Mouse (Mus musculus) olfactory bulb, adult 2 months (tissue): ENCODE data around the gene Sgk1.

Experiments used
- CTCF ChIP-seq: fragments of 200-500 bp; IDR thresholded peaks from 2 replicates; pipeline ENCODE4 v1.5.1; 2012; ENCODE audit warnings: low read depth, mild to moderate bottlenecking, low read length, moderate library complexity; ENCODE audit not compliant: insufficient read depth
- POLR2A ChIP-seq: fragments of 200-500 bp; IDR thresholded peaks from 2 replicates; pipeline ENCODE4 v1.6.1; 2012; ENCODE audit warnings: mild to moderate bottlenecking, low read depth, low read length, moderate library complexity; ENCODE audit not compliant: insufficient read depth

- TF ChIP-seq CTCF (no peak), POLR2A (no peak)
These were observed 32.7 kb upstream of the Sgk1 start for GRCm38 (mm10) chr10:21849251-21849650.
